Mouse (Mus musculus) Patski (cell line): ENCODE measurements at regions not wholly inside any gene's neighbourhood (a gene's known extent, or its start where the extent isn't known, plus 50 kb on each side); places are given as distances from the start of the nearest gene placed in this dataset.

Experiments used
- ATAC-seq: fragments of 100-300 bp; one replicate; pipeline ENCODE4 v1.8.0; 2021
- CTCF ChIA-PET: fragments of 350-600 bp; sonication (Branson Sonifier 250); formaldehyde crosslinking; loops from one replicate; lab custom pipeline; 2022; ENCODE audit warnings: inconsistent platforms; lab: Charles Lee
- POLR2A ChIA-PET: fragments of 350-600 bp; sonication (Branson Sonifier 250); formaldehyde crosslinking; loops from one replicate; lab custom pipeline; 2022; ENCODE audit warnings: antibody characterized with exemption, inconsistent platforms; lab: Charles Lee
- DNase-seq: peaks from one replicate; pipeline ENCODE4 v3.0.0-alpha.2; 2011; ENCODE audit warnings: low read depth, low spot score
- H3K27me3 ChIP-seq: fragments of 371-371 bp; one replicate; pipeline ENCODE4 v1.5.1; 2021
- CTCF ChIP-seq: fragments of 100-300 bp; IDR thresholded peaks from one replicate; pipeline ENCODE4 v1.5.1; 2021
- in situ Hi-C: fragments of 300-500 bp; cut with MboI; formaldehyde crosslinking; loops from 3 replicates; pipeline ENCODE4 v1.11.1; 2018; ENCODE audit warnings: low pct_unique_long_range_greater_than_20kb, mixed read lengths

DNA sequence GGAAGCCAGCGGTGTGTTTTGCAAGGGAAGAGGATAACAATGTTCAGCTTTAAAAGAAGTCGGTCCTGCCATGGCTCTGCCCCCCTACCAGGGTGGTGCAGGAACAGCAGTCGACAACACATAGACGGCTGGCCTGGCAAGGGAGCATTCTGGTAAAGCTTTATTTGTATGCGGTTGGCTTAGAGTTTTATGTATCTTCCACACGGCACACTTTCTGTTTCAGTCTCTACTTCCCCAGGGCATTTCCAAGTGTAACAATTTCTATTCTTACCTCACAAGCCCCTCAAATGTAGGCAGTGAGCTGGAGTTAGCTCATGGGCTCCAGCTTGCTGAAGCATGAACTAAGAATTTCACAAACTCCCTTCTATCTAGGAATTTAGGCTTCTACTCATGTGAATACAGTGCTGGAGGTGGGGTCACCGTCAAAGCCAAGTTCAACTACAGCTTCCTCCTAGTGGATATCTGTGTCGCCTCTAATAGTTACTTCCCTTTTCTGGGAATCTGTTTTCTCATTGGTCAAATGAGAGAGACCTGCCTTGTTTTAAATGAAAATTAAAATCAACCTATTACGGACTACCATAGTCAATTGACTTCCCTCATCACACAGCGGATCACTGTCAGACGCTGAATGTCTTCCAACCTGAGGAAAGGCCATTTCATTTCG is 190.2 kb upstream of the Dynlrb2 start:
- ChIA-PET CTCF (interaction anchor here (1.2 kb wide), 1 partner anchor 17 kb away, joined by 4 read pairs; no protein-coding TSS in a partner anchor), POLR2A (no interaction called here)
- H3K27me3 ChIP-seq = peaks cover 16% of the 10 kb centered on the region
- no peak for DNase-seq
- ATAC-seq = no peak
- in situ Hi-C loops = no loop called here
- no peak for TF ChIP-seq CTCF

DNA sequence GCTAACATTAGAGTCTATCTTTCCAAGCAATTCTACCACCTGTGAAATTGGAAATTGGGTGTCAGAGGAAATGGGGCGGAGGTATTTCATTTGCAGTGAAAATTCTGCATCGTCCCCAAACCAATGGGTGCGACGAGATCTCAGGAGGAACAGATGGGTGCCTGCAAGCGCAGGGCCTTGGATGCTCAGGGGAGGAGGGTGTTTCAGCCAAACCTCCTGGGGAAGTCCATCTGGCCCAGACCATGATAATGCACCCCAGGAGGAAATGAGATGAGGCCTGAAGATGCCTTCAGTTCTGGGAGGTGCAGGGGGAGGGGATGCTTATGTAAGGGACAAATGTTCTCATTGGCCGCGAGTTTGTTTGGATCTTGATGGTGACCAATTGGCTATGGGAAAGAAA is 205.9 kb upstream of the Dynlrb2 start:
- peaks cover 7% of the 10 kb centered on the region for H3K27me3 ChIP-seq
- CTCF ChIA-PET = no interaction called here
- DNase-seq (no peak), ATAC-seq (no peak)
- POLR2A ChIA-PET = no interaction called here
- in situ Hi-C loops = no loop called here
- no peak for TF ChIP-seq CTCF

DNA sequence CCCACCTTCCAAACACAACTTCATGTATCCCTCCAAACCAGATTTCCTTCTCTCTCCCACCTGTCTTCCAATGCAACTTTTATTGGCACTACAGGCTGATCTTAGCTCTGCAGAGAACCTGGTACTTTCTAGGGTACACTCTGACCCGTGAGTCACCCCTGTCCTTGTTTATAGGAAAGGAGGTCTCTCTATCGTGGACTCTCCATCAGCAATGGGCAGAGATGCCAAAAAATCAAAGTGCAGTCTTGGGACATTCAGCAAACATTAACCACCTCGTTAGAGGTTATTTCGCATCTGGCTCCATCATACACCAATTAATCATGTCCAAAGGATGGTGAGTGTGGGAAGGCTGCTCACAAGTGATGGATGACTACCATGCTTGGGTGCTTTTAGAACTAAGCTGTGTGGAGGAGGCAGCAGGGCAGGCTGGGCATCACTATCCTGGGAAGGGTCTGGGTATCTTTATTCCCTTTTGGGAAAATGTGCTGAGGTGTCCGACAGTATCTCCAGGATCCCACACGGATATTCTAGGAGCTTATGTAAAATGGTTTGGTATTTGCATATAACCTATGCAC is 214.0 kb upstream of the Dynlrb2 start:
- DNase-seq (no peak), ATAC-seq (peak; percentile 39)
- H3K27me3 ChIP-seq = peaks cover 19% of the 10 kb centered on the region
- ChIA-PET CTCF (interaction anchor here (0.7 kb wide), 1 partner anchor 50 kb away, joined by 3 read pairs; no protein-coding TSS in a partner anchor), POLR2A (no interaction called here)
- in situ Hi-C loops = no loop called here
- TF ChIP-seq CTCF = no peak

DNA sequence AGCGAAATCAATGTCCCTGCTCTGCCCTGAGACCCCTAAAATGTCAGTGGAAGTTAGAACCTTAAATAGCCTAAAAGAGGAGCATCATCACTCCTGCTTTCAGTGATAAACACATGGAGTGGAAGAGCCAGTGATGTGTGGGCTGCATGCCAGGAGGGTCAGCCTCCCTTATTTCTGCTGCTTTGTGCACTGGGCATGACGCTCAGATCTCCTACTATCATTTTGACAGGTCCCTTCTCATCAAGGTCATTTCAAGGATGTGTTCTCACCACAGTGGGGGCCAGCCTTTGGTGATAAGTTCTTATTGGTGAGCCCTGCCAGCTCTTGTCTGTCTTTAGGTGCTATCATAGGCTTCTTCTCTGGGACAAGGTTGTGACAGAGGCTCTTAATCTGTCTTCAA is 215.5 kb upstream of the Dynlrb2 start:
- no peak for DNase-seq
- CTCF ChIA-PET = no interaction called here
- in situ Hi-C loops = no loop called here
- peaks cover 18% of the 10 kb centered on the region for H3K27me3 ChIP-seq
- ATAC-seq = no peak
- TF ChIP-seq CTCF = no peak
- POLR2A ChIA-PET = interaction anchor here (0.6 kb wide), 1 partner anchor 1617 kb away, joined by 4 read pairs; no protein-coding TSS in a partner anchor

DNA sequence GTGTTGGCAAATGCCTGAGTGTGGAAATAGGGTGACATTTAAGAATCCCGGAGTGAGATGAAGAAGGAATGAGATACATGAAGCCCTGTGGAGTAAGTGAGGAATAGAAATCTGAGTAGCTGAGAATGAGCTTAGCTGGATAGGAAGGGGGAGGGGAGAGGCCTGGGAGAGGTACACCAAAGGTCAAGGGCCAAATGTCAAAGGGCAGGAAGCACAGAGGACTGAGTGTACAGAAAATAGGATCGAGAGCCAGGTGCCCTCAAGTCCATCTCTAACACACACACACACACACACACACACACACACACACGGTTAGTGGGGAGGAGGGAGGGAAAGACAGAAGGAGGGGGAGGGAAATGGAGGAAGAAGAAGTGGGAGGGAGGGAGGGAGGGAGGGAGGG is 220.8 kb upstream of the Dynlrb2 start:
- in situ Hi-C loops = no loop called here
- POLR2A ChIA-PET = no interaction called here
- CTCF ChIA-PET = interaction anchor here (1.1 kb wide), 1 partner anchor 12 kb away, joined by 3 read pairs; no protein-coding TSS in a partner anchor
- no peak for DNase-seq
- TF ChIP-seq CTCF = no peak
- peaks cover 12% of the 10 kb centered on the region for H3K27me3 ChIP-seq
- ATAC-seq = no peak

DNA sequence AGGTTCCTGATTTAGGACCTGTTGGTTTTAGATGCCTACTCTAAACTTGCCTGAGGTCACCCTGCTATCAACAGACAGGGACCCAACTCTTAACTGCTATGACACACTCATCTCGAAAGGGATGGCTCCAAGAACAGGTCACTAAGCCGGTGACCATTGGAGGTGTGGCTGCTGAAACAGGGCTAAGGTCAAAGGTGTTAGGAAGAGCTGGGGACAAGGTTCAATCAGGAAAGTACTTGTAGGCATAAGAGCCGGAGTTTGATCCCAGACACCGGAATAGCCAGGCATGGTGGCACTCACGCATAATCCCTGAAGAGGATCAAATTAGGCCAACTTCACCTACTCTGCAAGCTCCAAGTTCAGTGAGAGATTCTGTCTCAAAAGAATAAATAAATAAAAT is 222.4 kb upstream of the Dynlrb2 start:
- in situ Hi-C loops = no loop called here
- no peak for ATAC-seq
- ChIA-PET POLR2A (no interaction called here), CTCF (no interaction called here)
- DNase-seq = no peak
- H3K27me3 ChIP-seq = peaks cover 12% of the 10 kb centered on the region
- no peak for TF ChIP-seq CTCF

DNA sequence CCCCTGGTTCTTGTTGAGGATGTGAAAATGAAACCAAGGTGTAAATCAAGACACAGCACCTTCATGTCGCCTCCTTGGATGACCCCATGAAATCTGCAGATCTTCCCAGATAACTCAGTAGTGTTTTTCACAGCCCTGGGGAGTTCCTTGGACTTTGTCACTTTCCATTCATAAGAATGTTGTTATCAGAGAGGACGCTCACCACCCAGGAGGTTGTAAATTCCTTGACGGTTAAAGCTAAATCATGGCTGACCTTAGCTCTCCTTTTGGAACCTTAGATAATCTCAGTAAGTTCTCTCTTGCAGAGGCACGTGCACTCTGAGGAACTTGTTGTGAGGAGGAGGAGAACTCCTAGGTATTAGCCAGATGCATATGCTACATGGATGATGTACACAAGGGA is 229.8 kb upstream of the Dynlrb2 start:
- no peak for TF ChIP-seq CTCF
- ATAC-seq (no peak), DNase-seq (no peak)
- CTCF ChIA-PET = no interaction called here
- no peaks in the 10 kb centered on the region for H3K27me3 ChIP-seq
- in situ Hi-C loops = no loop called here
- POLR2A ChIA-PET = no interaction called here

DNA sequence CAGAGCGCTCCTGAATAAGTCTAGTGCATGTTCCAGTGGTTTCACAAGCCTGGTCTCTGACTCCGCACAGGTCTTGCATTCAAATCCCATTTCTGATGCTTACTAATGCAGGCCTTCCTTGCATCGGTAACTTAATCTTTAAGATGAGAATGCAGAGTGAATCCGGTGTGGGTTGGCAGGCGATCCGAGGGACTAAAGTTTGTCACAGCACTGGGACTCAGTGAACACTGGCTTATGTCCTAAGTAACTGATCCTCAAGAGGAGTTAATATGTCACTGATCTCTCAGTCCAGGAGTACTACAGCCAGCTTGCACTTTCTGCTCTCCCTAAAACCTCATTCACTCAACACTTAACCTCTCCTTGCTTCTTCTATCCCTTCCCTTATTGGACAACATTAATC is 233.5 kb upstream of the Dynlrb2 start:
- H3K27me3 ChIP-seq = no peaks in the 10 kb centered on the region
- POLR2A ChIA-PET = no interaction called here
- ATAC-seq (peak; percentile 31), DNase-seq (no peak)
- CTCF ChIA-PET = interaction anchor here (0.9 kb wide), 1 partner anchor 16 kb away, joined by 3 read pairs; no protein-coding TSS in a partner anchor
- no peak for TF ChIP-seq CTCF
- in situ Hi-C loops = no loop called here

DNA sequence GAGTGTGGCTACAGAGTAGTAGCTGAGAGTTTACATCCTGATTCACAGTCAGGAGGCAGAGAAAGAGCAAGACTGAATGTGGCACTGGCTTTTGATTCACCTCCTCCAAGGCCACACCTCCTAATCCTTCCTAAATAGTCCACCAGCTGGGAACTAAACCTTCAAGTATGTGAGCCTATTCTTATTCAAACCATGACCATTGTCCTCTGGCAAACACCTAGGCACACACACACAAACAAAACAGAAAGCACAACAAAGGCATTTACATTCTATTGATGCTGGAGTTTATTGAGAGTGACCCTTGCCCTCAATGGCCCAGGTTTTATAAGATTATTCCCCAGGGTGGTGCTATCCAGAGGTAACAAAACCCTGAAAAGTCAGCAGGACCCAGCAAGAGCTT is 235.4 kb upstream of the Dynlrb2 start:
- ATAC-seq = no peak
- TF ChIP-seq CTCF = no peak
- in situ Hi-C loops = no loop called here
- CTCF ChIA-PET = no interaction called here
- peaks cover 3% of the 10 kb centered on the region for H3K27me3 ChIP-seq
- POLR2A ChIA-PET = no interaction called here
- DNase-seq = no peak

DNA sequence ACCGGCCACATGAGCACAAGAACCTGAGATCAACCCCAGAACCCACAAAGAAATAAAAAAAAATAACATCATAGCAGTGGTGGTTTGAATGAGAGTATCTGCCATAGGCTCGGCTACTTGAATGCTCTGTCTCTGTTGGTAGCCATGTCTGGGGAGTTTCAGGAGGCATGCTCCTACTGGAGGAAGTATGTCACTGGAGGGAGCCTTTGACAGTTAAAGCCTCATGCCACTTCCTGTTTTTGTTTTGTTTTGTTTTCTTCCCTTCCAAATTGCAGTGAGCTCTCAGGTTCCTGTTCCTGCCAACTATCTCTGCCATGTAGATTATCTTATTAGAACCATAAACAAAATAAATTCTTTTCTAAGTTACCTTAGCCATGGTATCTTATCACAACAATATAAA is 236.1 kb upstream of the Dynlrb2 start:
- no peak for TF ChIP-seq CTCF
- H3K27me3 ChIP-seq = peaks cover 3% of the 10 kb centered on the region
- DNase-seq (no peak), ATAC-seq (no peak)
- POLR2A ChIA-PET = no interaction called here
- in situ Hi-C loops = no loop called here
- CTCF ChIA-PET = no interaction called here

DNA sequence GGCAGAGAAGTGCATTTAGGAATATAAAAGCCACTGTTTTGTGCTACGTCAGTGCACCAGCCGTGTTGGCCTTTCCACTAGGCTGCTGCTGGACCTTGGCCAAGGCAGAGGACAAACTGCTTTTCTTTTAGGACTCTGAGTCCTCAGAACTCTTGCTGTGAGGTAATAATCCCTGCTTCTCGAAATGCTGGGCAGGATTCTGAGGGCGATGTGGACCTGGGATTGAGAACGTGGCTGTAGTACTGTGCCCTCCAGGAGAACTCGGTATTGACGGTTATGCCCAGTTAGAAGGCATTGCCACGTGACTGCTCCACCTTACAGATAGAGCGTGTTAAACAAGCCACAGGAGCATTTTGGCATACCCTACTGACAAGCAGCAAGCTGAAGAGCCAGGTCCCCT is 236.6 kb upstream of the Dynlrb2 start:
- ATAC-seq (no peak), DNase-seq (no peak)
- H3K27me3 ChIP-seq = peaks cover 3% of the 10 kb centered on the region
- ChIA-PET CTCF (no interaction called here), POLR2A (no interaction called here)
- no peak for TF ChIP-seq CTCF
- in situ Hi-C loops = no loop called here
